Mouse (Mus musculus) cerebellum, adult 2 months (tissue): ENCODE measurements around the gene Trpv4.

Experiments
- CTCF ChIP-seq: fragments of 200-500 bp; IDR thresholded peaks from 2 replicates; pipeline ENCODE4 v1.5.1; 2011; ENCODE audit warnings: low read depth, mild to moderate bottlenecking, control low read depth, low read length, moderate library complexity, borderline replicate concordance; ENCODE audit not compliant: insufficient read depth
- POLR2A ChIP-seq: fragments of 200-500 bp; IDR thresholded peaks from 2 replicates; pipeline ENCODE4 v1.6.1; 2011; ENCODE audit warnings: low read length, control low read depth, borderline replicate concordance; ENCODE audit not compliant: insufficient read depth

DNA sequence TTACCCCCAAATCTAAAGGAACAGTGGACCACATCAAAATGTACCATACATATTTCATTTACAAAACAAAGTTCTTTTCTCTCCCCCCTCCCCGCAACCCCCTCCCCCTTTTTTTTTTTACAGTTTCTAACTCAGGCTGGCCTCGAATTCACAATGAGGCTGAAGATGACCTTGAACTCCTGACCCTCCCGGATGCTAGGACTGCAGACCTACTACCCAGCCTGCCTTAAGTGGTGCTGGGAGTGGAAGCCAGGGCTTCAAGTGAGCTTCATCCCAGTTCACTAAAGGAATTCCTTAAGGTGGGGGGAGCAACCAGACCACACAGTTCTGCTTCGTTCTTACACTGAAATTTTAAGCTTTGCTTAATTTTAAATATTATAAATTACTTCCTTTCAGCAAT is 5.9 kb upstream of the Trpv4 start:
- TF ChIP-seq POLR2A: no peak
- no peak for TF ChIP-seq CTCF
